Mouse (Mus musculus) ZHBTc4 (cell line): ENCODE results near the gene Olfr896-ps1.

Experiments
- DNase-seq: peaks from one replicate; pipeline ENCODE4 v3.0.0-alpha.2; 2011; ENCODE audit warnings: low read depth, low spot score

Olfr896-ps1 gene

GRCm38 (mm10) chr9:38290807-38291206, at the start of gene Olfr896-ps1:
Gene Olfr896-ps1, plus strand, starts transcription at chr9:38291107.
- DNase-seq: no peak

GRCm38 (mm10) chr9:38252474-38252873, 38.4 kb upstream of the Olfr896-ps1 start, which contains the start of gene Olfr143:
Gene Olfr143, plus strand, starts transcription at chr9:38252774.
- DNase-seq: no peak

- no peak for DNase-seq
These were observed 23.4 kb upstream of the Olfr896-ps1 start, which contains the start of gene Olfr895 for GRCm38 (mm10) chr9:38267551-38267950. Gene Olfr895, plus strand, starts transcription at chr9:38267851.

DNA sequence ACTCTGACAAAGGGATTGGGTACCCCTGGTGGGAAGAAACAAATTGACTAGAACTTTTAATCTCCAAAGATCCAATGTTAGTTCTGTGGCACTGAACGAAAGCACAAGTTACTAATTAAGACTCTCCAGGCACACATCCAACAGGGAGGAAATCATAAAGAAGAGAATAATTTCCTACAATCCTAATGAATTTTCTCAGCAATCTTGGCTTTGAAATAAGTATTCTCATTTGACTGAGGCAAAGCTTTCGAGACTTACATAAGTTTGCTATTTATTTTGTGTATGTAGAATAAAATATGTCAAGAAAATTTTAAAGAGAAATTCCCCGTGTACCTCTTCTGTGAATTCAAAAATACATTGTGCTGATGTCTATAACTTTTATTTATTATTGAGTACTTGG, 37.9 kb downstream of the Olfr896-ps1 start, which contains the start of gene Olfr25:
Gene Olfr25 (plus strand): TSS at position 301 of the 400 bp plus-strand sequence.
- no peak for DNase-seq
